Mouse (Mus musculus) intestine, postnatal 0 days (tissue): Measurements from ENCODE around the gene Cenpe. TPM values are rescaled to one million over a fixed set of nuclear protein-coding genes. Genes with fewer than 3 reads are reported as not detected.
A peak's percentile ranks its signal among the peaks of the same experiment; 100 is the strongest.

ENCODE experiments used
- ATAC-seq: fragments of 200-750 bp; cut with Nextera tagmentation; 2 replicates; pipeline ENCODE4 v1.8.0; 2017; ENCODE audit warnings: mild to moderate bottlenecking, moderate TSS enrichment, moderate library complexity
- H3K27ac ChIP-seq: fragments of 300-500 bp; sonication (generic); 2 replicates; pipeline ENCODE4 v1.5.1; 2014; ENCODE audit warnings: mild to moderate bottlenecking, low read depth, low read length, moderate library complexity
- H3K27me3 ChIP-seq: fragments of 300-500 bp; sonication (generic); replicated peaks from 2 replicates; pipeline ENCODE4 v1.6.1; 2014; ENCODE audit warnings: low read length, mixed read lengths; ENCODE audit not compliant: control insufficient read depth, insufficient read depth
- H3K36me3 ChIP-seq: fragments of 300-500 bp; sonication (generic); 2 replicates; pipeline ENCODE4 v1.6.1; 2014; ENCODE audit warnings: mild to moderate bottlenecking, moderate library complexity; ENCODE audit not compliant: control insufficient read depth, insufficient read depth
- H3K4me1 ChIP-seq: fragments of 300-500 bp; sonication (generic); replicated peaks from 2 replicates; pipeline ENCODE4 v1.6.1; 2014; ENCODE audit warnings: antibody characterized with exemption, low read length, mixed read lengths; ENCODE audit not compliant: control insufficient read depth, insufficient read depth
- H3K4me2 ChIP-seq: fragments of 300-500 bp; sonication (generic); replicated peaks from 2 replicates; pipeline ENCODE4 v1.6.1; 2014; ENCODE audit warnings: low read depth, mild to moderate bottlenecking, moderate library complexity
- H3K4me3 ChIP-seq: fragments of 300-500 bp; sonication (generic); 2 replicates; pipeline ENCODE4 v1.5.1; 2014; ENCODE audit warnings: low read depth, low read length
- H3K9ac ChIP-seq: fragments of 300-500 bp; sonication (generic); 2 replicates; pipeline ENCODE4 v1.6.1; 2014; ENCODE audit warnings: mild to moderate bottlenecking, low read depth, low read length
- H3K9me3 ChIP-seq: fragments of 300-500 bp; sonication (generic); 2 replicates; pipeline ENCODE4 v1.6.1; 2016; ENCODE audit warnings: mixed run types; ENCODE audit not compliant: control insufficient read depth
- CTCF ChIP-seq: sonication (generic); IDR thresholded peaks from 2 replicates; pipeline ENCODE4 v1.5.1; 2016; ENCODE audit warnings: low read depth, mild to moderate bottlenecking, control low read depth, antibody characterized with exemption, moderate library complexity
- WGBS: fragments of 180-500 bp; shearing (Covaris S2); extraction: QIAGEN DNeasy Blood & Tissue Kit; methylation state at CpG from one replicate; pipeline ENCODE4 v1.1.7; 2014; 5-methylcytosine and 5-hydroxymethylcytosine counted together
- polyA plus RNA-seq: library from polyadenylated mRNA; unstranded; fragments of >200 nt; fragmentation: Nextera tagmentation; extraction: Ambion mirVana; gene quantifications from 2 replicates; pipeline ENCODE4 v1.2.1, GENCODE M21; 2015

Cenpe gene
- polyA plus RNA-seq, 1 experiment from 2014 or later: 5.4 TPM

DNA sequence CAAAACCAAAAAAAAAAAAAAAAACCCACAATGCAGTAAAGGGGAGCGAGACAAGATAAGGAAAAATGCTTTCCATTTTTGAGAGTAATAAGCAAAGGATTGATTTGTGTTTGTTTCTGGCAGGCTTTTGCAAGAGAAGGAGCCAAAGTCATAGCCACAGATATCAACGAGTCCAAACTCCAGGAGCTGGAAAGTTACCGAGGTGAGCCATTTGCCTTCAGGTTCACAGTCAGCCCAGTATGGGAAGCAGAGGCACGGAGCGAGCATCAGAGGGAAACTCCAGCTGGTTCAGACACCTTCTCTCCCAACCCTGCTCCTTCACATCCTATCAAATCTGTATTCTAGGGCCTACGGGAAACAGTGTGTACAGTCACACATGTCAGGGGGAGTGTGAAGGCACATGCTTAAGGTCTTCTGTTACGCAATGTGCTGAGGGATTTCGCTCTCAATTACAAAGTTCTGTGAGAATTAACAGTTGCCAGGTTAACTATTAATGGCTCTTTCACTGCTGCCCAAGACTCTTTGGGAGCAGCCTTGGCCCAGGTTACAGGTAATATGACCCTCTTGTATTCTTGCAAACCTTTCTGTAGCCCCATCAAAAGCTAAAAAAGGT lies 75.9 kb downstream of the Cenpe start:
- Histone ChIP-seq H3K4me2 (peak overlapping the region; percentile 41), H3K27ac (peak overlapping the region; percentile 68), H3K9ac (no peak overlapping the region), H3K9me3 (no peaks in the 10 kb centered on the region), H3K4me1 (no peaks in the 10 kb centered on the region), H3K36me3 (no peaks in the 10 kb centered on the region), H3K27me3 (no peaks in the 10 kb centered on the region), H3K4me3 (no peak overlapping the region)
- peak; percentile 73 for ATAC-seq
- 39% methylated on average over 8 of the region's 8 CpGs for WGBS
- TF ChIP-seq CTCF: no peak

DNA sequence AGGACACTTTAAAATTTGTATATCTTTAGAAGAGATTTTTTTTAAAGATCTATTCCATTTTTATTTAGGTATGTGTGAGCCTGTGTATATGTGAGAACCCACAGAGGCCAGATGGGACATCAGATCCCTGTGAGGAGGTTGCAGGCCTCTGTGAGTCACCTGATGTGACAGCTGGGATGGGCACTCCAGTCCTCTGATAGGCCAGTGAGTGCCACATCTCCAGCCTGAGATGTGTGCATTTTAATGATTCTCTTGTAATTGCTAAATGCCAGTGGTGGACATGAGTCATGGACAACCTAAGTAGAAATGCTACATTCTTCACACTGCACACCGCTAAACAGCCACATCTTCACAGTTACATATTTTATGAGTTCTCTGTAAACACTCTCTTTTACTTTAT lies 76.8 kb downstream of the Cenpe start:
- Histone ChIP-seq H3K9me3 (no peaks in the 10 kb centered on the region), H3K27me3 (no peaks in the 10 kb centered on the region), H3K4me1 (no peaks in the 10 kb centered on the region), H3K27ac (no peak overlapping the region), H3K4me3 (no peak overlapping the region), H3K9ac (no peak overlapping the region), H3K4me2 (no peak overlapping the region), H3K36me3 (no peaks in the 10 kb centered on the region)
- 71% methylated on average over 1 of the region's 1 CpGs for WGBS
- TF ChIP-seq CTCF: no peak
- ATAC-seq: peak; percentile 35; the same call in 1 of the 2 replicates

DNA sequence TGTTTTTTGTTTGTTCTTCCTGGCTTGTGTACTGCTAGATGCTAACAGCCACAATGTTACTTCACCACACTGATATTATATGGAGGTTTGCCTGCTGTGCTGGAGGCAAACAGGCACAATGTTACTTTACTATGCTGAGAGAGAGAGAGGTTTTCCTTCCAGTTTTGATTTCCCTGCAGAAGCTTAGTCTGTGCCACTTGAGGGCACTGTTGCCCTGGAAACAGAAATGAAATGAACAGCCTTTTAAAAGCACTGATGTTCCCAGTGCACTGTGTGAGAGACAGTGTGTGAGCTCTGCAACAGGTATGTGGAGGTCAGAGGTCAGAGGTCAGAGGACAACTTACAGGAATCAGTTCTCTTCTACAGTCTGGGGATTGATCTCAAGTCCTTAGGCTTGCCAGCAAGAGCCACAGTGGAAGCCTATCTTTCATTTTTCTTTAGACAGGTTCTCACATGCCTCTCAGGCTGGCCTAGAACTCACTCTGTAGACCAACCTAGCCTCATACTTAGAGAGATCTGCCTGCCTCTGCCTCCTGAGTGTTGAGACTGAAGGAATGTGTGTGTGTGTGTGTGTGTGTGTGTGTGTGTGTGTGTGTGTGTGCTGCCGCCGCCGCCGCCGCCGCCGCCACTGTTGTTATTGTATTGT lies 78.0 kb downstream of the Cenpe start:
- Histone ChIP-seq H3K4me1 (no peaks in the 10 kb centered on the region), H3K27me3 (no peaks in the 10 kb centered on the region), H3K9me3 (no peaks in the 10 kb centered on the region), H3K27ac (no peak overlapping the region), H3K4me3 (no peak overlapping the region), H3K9ac (no peak overlapping the region), H3K36me3 (no peaks in the 10 kb centered on the region), H3K4me2 (no peak overlapping the region)
- peak; percentile 44 for ATAC-seq
- peak; percentile 92 for TF ChIP-seq CTCF
- 96% methylated on average over 7 of the region's 7 CpGs for WGBS

DNA sequence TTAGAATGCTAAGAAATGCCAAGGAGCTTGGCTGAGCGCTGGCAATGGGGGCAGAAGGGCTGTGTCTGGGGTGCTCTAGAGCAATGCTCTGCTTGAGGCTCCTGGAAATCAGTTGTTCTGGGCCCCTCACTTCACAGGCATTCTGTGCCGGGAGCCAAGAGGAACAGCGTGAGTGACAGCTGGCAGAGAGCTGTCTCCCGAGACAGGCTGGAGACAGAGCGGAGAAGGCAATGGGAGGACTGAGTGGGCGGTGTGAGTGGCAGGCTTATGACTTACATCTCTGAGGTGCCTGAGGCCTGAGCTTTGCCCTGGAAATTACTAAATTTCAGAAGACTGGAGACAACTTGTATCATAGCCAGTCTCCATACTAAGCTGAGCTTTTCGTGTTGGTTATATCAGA lies 81.4 kb downstream of the Cenpe start:
- 59% methylated on average over 7 of the region's 7 CpGs for whole genome bisulfite sequencing
- H3K4me3 ChIP-seq: no peak overlapping the region
- no peak overlapping the region for H3K27ac ChIP-seq
- no peaks in the 10 kb centered on the region for H3K4me1 ChIP-seq
- H3K9ac ChIP-seq: no peak overlapping the region
- ATAC-seq: no peak
- H3K27me3 ChIP-seq: no peaks in the 10 kb centered on the region
- H3K4me2 ChIP-seq: no peak overlapping the region
- H3K36me3 ChIP-seq: no peaks in the 10 kb centered on the region
- no peaks in the 10 kb centered on the region for H3K9me3 ChIP-seq
- TF ChIP-seq CTCF: no peak

DNA sequence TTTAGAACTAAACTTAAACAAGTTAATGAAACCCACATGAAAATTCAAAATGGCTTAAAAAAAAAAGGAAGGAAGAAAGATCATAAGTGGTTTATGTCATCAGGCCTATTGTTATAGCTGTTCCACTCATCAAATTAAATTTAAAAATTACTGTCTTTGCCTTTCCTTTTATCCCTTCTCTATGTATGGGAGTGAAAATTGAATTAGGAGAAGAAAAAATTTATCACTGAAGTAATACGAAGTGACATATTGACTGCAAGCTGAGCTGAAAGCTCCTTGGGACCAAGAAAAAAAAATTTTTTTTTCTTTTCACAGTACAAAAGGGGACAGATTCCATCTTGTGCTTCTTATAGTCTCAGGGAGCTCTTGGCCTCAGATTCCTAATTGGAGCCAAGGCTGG lies 83.2 kb downstream of the Cenpe start:
- H3K27ac ChIP-seq: no peak overlapping the region
- no peak overlapping the region for H3K9ac ChIP-seq
- H3K4me1 ChIP-seq: no peaks in the 10 kb centered on the region
- H3K9me3 ChIP-seq: no peaks in the 10 kb centered on the region
- H3K27me3 ChIP-seq: no peaks in the 10 kb centered on the region
- ATAC-seq: no peak
- no peaks in the 10 kb centered on the region for H3K36me3 ChIP-seq
- TF ChIP-seq CTCF: no peak
- 91% methylated on average over 1 of the region's 1 CpGs for WGBS
- no peak overlapping the region for H3K4me3 ChIP-seq
- no peak overlapping the region for H3K4me2 ChIP-seq

DNA sequence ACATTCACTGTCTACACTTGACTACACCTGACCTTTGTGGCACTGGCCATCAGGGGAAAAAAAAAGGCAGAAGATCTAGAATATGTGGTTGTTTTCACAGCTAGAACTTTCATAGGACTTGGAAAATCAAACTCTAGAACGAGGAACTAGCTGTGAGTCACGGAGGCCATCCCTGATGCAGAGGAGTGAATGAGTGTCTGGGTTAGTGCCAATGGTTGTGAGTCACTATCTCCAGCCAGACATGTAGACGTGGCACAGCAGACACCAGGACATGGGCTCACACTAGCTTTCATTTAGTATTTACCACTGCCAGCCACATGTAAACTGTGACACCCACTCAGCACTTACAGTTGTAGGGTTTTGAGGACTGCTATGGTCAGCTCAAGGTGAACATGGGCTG lies 86.2 kb downstream of the Cenpe start:
- no peaks in the 10 kb centered on the region for H3K36me3 ChIP-seq
- whole genome bisulfite sequencing: 68% methylated on average over 3 of the region's 3 CpGs
- H3K4me3 ChIP-seq: no peak overlapping the region
- ATAC-seq: peak; percentile 71
- no peaks in the 10 kb centered on the region for H3K9me3 ChIP-seq
- no peak overlapping the region for H3K4me2 ChIP-seq
- no peak overlapping the region for H3K9ac ChIP-seq
- H3K4me1 ChIP-seq: no peaks in the 10 kb centered on the region
- no peak for TF ChIP-seq CTCF
- no peaks in the 10 kb centered on the region for H3K27me3 ChIP-seq
- no peak overlapping the region for H3K27ac ChIP-seq

DNA sequence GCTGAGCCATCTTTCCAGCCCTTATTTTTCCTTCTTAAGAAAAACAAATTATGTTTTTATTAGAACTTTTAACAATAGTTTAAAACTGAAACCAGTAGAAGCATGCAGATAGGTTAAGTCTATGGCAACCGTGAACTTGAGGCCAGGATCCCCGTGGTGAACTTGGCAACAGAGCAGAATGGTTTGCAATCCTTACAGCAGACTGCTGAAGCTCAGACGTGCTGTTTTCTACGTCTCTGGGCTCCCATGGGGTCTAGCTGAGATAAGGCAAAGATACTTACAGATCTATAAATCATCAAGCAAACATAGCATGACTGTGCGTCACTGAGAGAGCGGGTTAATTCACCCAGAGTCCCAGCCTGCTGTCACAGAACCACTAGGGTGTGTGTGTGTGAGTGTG lies 87.7 kb downstream of the Cenpe start:
- Histone ChIP-seq H3K4me3 (no peak overlapping the region), H3K27ac (no peak overlapping the region), H3K36me3 (no peaks in the 10 kb centered on the region), H3K4me2 (no peak overlapping the region), H3K27me3 (no peaks in the 10 kb centered on the region), H3K4me1 (no peaks in the 10 kb centered on the region), H3K9ac (no peak overlapping the region), H3K9me3 (no peaks in the 10 kb centered on the region)
- no peak for ATAC-seq
- WGBS: 44% methylated on average over 6 of the region's 6 CpGs
- TF ChIP-seq CTCF: no peak
